Mouse (Mus musculus): Measurements from ENCODE around the gene Gabarap. TPM values are rescaled to one million over a fixed set of nuclear protein-coding genes. Genes with fewer than 3 reads are reported as not detected.
"Not testable (repeated sequence)": the region's sequence is repeated elsewhere in the genome, so short reads cannot be mapped to it uniquely, and the experiment has no call there.

Gabarap gene
- polyA plus RNA-seq, 1 experiment from 2014 or later, result 1,136 TPM

- TF ChIP-seq CTCF (IDR thresholded peaks at IDR 0.05; ENCODE audit: low read depth), result no peak
- H3K4me3 ChIP-seq (ENCODE audit: low read depth, low read length), result peak overlapping the region; percentile 69; the same call in 1 of the 2 replicates
These were observed 24.7 kb downstream of the Gabarap start for GRCm38 (mm10) chr11:70015677-70016076.

GRCm38 (mm10) chr11:70016177-70016576 lies 25.2 kb downstream of the Gabarap start:
- H3K4me3 ChIP-seq (ENCODE audit: low read depth, low read length); H3K27ac ChIP-seq (ENCODE audit: low read depth, low read length); H3K27me3 ChIP-seq (replicated peaks; ENCODE audit: control insufficient read depth, insufficient read depth, low read length); ATAC-seq; H3K9me3 ChIP-seq (ENCODE audit: control insufficient read depth); H3K4me1 ChIP-seq (replicated peaks; ENCODE audit: control insufficient read depth, insufficient read depth, low read length); H3K4me2 ChIP-seq (replicated peaks; ENCODE audit: low read depth); H3K9ac ChIP-seq (ENCODE audit: low read depth, low read length): not testable (repeated sequence)
- 78% methylated on average over 2 of the region's 2 CpGs for WGBS
- peaks cover 28% of the 10 kb centered on the region for H3K36me3 ChIP-seq (ENCODE audit: control insufficient read depth, insufficient read depth)

More at GRCm38 (mm10) chr11:70015677-70016076, 24.7 kb downstream of the Gabarap start:
- Histone ChIP-seq H3K4me1 (replicated peaks; ENCODE audit: control insufficient read depth, insufficient read depth, low read length) (0 out of 2 replicates have a peak, but pooled peaks cover 8% of the 10 kb centered on the region), H3K27ac (ENCODE audit: low read depth, low read length) (no peak overlapping the region), H3K4me2 (replicated peaks; ENCODE audit: low read depth) (peak overlapping the region; percentile 79), H3K36me3 (ENCODE audit: control insufficient read depth, insufficient read depth) (peaks cover 33% of the 10 kb centered on the region), H3K9me3 (ENCODE audit: control insufficient read depth) (no peaks in the 10 kb centered on the region), H3K27me3 (replicated peaks; ENCODE audit: control insufficient read depth, insufficient read depth, low read length) (no peaks in the 10 kb centered on the region), H3K9ac (ENCODE audit: low read depth, low read length) (no peak overlapping the region)
- no peak for ATAC-seq
- 59% methylated on average over 6 of the region's 6 CpGs for WGBS

GRCm38 (mm10) chr11:70016669-70017068 lies 25.7 kb downstream of the Gabarap start, which contains the start of gene Dlg4:
Gene Dlg4 (plus strand): TSS chr11:70016942.
- Histone ChIP-seq H3K4me2 (replicated peaks; ENCODE audit: low read depth) (peak within 1 kb of the TSS; percentile 58; the same call in 1 of the 2 replicates), H3K27ac (ENCODE audit: low read depth, low read length) (no peak within 1 kb of the TSS)
- WGBS, result 78% methylated on average over 3 of the region's 3 CpGs

GRCm38 (mm10) chr11:70017199-70017767 lies 26.3 kb downstream of the Gabarap start:
- Histone ChIP-seq H3K9me3 (ENCODE audit: control insufficient read depth) (no peaks in the 10 kb centered on the region), H3K27ac (ENCODE audit: low read depth, low read length) (no peak overlapping the region), H3K4me1 (replicated peaks; ENCODE audit: control insufficient read depth, insufficient read depth, low read length) (0 out of 2 replicates have a peak, but pooled peaks cover 8% of the 10 kb centered on the region), H3K4me2 (replicated peaks; ENCODE audit: low read depth) (0 out of 2 replicates have a peak overlapping the region, but pooled peaks have one; percentile 58), H3K9ac (ENCODE audit: low read depth, low read length) (no peak overlapping the region), H3K36me3 (ENCODE audit: control insufficient read depth, insufficient read depth) (peaks cover 16% of the 10 kb centered on the region), H3K4me3 (ENCODE audit: low read depth, low read length) (no peak overlapping the region), H3K27me3 (replicated peaks; ENCODE audit: control insufficient read depth, insufficient read depth, low read length) (no peaks in the 10 kb centered on the region)
- TF ChIP-seq CTCF (IDR thresholded peaks at IDR 0.05; ENCODE audit: low read depth), result no peak
- 60% methylated on average over 7 of the region's 7 CpGs for WGBS
- no peak for ATAC-seq

More at GRCm38 (mm10) chr11:70016669-70017068, 25.7 kb downstream of the Gabarap start, which contains the start of gene Dlg4:
- Histone ChIP-seq H3K27me3 (replicated peaks; ENCODE audit: control insufficient read depth, insufficient read depth, low read length) (no peaks in the 10 kb centered on the region), H3K9ac (ENCODE audit: low read depth, low read length) (no peak within 1 kb of the TSS), H3K4me1 (replicated peaks; ENCODE audit: control insufficient read depth, insufficient read depth, low read length) (0 out of 2 replicates have a peak, but pooled peaks cover 8% of the 10 kb centered on the region), H3K9me3 (ENCODE audit: control insufficient read depth) (no peaks in the 10 kb centered on the region), H3K4me3 (ENCODE audit: low read depth, low read length) (no peak within 1 kb of the TSS), H3K36me3 (ENCODE audit: control insufficient read depth, insufficient read depth) (peaks cover 23% of the 10 kb centered on the region)
- no peak for TF ChIP-seq CTCF (IDR thresholded peaks at IDR 0.05; ENCODE audit: low read depth)
- no peak for ATAC-seq

GRCm38 (mm10) chr11:70018131-70018990 lies 27.4 kb downstream of the Gabarap start:
- Histone ChIP-seq H3K9me3 (ENCODE audit: control insufficient read depth) (no peaks in the 10 kb centered on the region), H3K27ac (ENCODE audit: low read depth, low read length) (0 out of 2 replicates have a peak overlapping the region, but pooled peaks have one; percentile 41), H3K9ac (ENCODE audit: low read depth, low read length) (peak overlapping the region; percentile 40; the same call in 1 of the 2 replicates), H3K4me3 (ENCODE audit: low read depth, low read length) (peak overlapping the region; percentile 43), H3K36me3 (ENCODE audit: control insufficient read depth, insufficient read depth) (peaks cover 6% of the 10 kb centered on the region; the same call in 1 of the 2 replicates), H3K4me2 (replicated peaks; ENCODE audit: low read depth) (peak overlapping the region; percentile 58), H3K27me3 (replicated peaks; ENCODE audit: control insufficient read depth, insufficient read depth, low read length) (peaks cover 8% of the 10 kb centered on the region), H3K4me1 (replicated peaks; ENCODE audit: control insufficient read depth, insufficient read depth, low read length) (0 out of 2 replicates have a peak, but pooled peaks cover 8% of the 10 kb centered on the region)
- TF ChIP-seq CTCF (IDR thresholded peaks at IDR 0.05; ENCODE audit: low read depth), result no peak
- no peak for ATAC-seq
- WGBS, result 4% methylated on average over 22 of the region's 25 CpGs

- WGBS, result 33% methylated on average over 2 of the region's 2 CpGs
- Histone ChIP-seq H3K27me3 (replicated peaks; ENCODE audit: control insufficient read depth, insufficient read depth, low read length) (peaks cover 12% of the 10 kb centered on the region), H3K36me3 (ENCODE audit: control insufficient read depth, insufficient read depth) (no peaks in the 10 kb centered on the region), H3K4me1 (replicated peaks; ENCODE audit: control insufficient read depth, insufficient read depth, low read length) (0 out of 2 replicates have a peak, but pooled peaks cover 8% of the 10 kb centered on the region), H3K4me3 (ENCODE audit: low read depth, low read length) (0 out of 2 replicates have a peak overlapping the region, but pooled peaks have one; percentile 43), H3K9ac (ENCODE audit: low read depth, low read length) (0 out of 2 replicates have a peak overlapping the region, but pooled peaks have one; percentile 11), H3K27ac (ENCODE audit: low read depth, low read length) (no peak overlapping the region), H3K4me2 (replicated peaks; ENCODE audit: low read depth) (peak overlapping the region; percentile 58), H3K9me3 (ENCODE audit: control insufficient read depth) (no peaks in the 10 kb centered on the region)
- no peak for ATAC-seq
- no peak for TF ChIP-seq CTCF (IDR thresholded peaks at IDR 0.05; ENCODE audit: low read depth)
These were observed 28.6 kb downstream of the Gabarap start for GRCm38 (mm10) chr11:70019495-70020021.

Data from intestine, postnatal 0 days (tissue).